Mouse (Mus musculus): ENCODE measurements around the gene Nr3c2. TPM values are rescaled to one million over a fixed set of nuclear protein-coding genes. Genes with fewer than 3 reads are reported as not detected.

The Nr3c2 gene
- polyA plus RNA-seq, 1 experiment from 2014 or later = 2.5 TPM

DNA sequence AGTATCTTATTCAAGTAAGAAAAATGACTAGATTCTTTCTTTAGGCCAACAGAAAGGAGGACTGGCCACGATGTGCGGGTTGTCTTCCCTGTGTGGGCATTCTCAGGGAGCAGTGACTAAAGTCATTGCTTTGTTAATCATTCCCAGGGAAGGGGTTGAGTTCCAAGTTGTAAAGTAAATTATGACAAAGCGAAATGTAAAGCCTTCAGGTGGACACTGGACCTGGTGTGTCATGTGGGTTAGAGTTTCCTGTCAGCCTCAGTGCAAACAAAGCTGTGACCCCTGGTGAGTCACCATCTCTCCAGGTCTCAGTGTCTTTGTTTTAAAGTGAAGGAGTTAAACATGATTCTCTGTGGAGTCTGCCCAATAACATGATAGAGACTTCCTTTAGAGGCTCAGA lies 13.4 kb downstream of the Nr3c2 start:
- Histone ChIP-seq H3K4me2 (replicated peaks; ENCODE audit: low read depth) (no peak overlapping the region), H3K27ac (replicated peaks) (no peak overlapping the region), H3K36me3 (ENCODE audit: control insufficient read depth, insufficient read depth, low read length) (no peaks in the 10 kb centered on the region), H3K4me3 (ENCODE audit: low read depth, low read length) (no peak overlapping the region), H3K27me3 (ENCODE audit: control insufficient read depth, insufficient read depth, low read length) (no peaks in the 10 kb centered on the region), H3K9me3 (ENCODE audit: control insufficient read depth, low read length) (no peaks in the 10 kb centered on the region), H3K4me1 (replicated peaks; ENCODE audit: control insufficient read depth, insufficient read depth) (no peaks in the 10 kb centered on the region), H3K9ac (ENCODE audit: low read length) (no peak overlapping the region)
- ATAC-seq (ENCODE audit: low FRiP score, low TSS enrichment) (peak; percentile 93), DNase-seq (ENCODE audit: low spot score) (peak; percentile 45)
- TF ChIP-seq CTCF (IDR thresholded peaks at IDR 0.05; ENCODE audit: low read depth) = no peak
- no peak for TF ChIP-seq EP300 (optimal IDR thresholded peaks at IDR 0.05)
- WGBS = 58% methylated on average over 3 of the region's 3 CpGs

DNA sequence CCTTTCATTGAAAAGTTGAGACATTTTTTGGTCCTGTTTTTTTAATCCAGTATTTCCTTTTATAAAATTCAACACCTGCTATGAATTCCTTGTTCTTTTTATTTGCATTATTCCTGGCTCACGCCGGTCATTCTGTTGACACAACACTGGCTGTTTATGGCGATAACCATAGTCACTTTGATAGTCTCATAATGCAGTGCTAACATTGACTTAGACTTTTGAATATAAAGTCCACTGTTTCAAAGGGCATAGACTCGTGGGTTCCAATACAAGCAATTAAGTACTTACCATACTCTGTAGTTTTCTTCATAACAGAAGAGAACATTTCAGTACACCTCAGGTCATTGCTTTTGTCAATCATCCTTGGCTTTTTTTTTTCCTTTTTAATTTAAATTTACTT lies 14.0 kb downstream of the Nr3c2 start:
- no peak overlapping the region for H3K9ac ChIP-seq (ENCODE audit: low read length)
- H3K4me3 ChIP-seq (ENCODE audit: low read depth, low read length) = no peak overlapping the region
- WGBS = 53% methylated on average over 4 of the region's 4 CpGs
- no peak overlapping the region for H3K27ac ChIP-seq (replicated peaks)
- no peak overlapping the region for H3K4me2 ChIP-seq (replicated peaks; ENCODE audit: low read depth)
- H3K36me3 ChIP-seq (ENCODE audit: control insufficient read depth, insufficient read depth, low read length) = no peaks in the 10 kb centered on the region
- no peaks in the 10 kb centered on the region for H3K27me3 ChIP-seq (ENCODE audit: control insufficient read depth, insufficient read depth, low read length)
- peak; percentile 29 for DNase-seq (ENCODE audit: low spot score)
- no peaks in the 10 kb centered on the region for H3K4me1 ChIP-seq (replicated peaks; ENCODE audit: control insufficient read depth, insufficient read depth)
- TF ChIP-seq EP300 (optimal IDR thresholded peaks at IDR 0.05) = no peak
- TF ChIP-seq CTCF (IDR thresholded peaks at IDR 0.05; ENCODE audit: low read depth) = no peak
- no peaks in the 10 kb centered on the region for H3K9me3 ChIP-seq (ENCODE audit: control insufficient read depth, low read length)
- ATAC-seq (ENCODE audit: low FRiP score, low TSS enrichment) = peak; percentile 90

DNA sequence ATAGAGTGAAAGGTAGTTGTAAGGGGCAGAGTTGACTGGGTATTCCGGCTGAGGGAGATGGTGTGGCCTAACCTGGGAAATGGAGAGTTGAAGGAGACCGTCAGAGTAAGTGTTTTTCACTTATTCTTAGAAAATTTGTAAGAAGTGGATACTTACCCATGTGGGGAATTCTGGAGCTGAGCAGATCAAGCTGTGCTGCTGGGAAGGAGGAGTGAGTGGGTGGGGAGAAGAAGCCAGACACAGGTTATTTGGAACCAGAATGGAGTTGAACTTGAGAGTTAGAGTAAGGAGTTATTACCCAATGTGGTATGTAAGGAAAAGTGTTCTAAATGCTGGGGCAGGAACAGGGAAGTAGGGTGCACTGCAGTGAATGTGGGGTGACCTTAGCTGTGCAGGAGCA lies 16.0 kb downstream of the Nr3c2 start:
- no peak for DNase-seq (ENCODE audit: low spot score)
- Histone ChIP-seq H3K36me3 (ENCODE audit: control insufficient read depth, insufficient read depth, low read length) (no peaks in the 10 kb centered on the region), H3K9me3 (ENCODE audit: control insufficient read depth, low read length) (no peaks in the 10 kb centered on the region), H3K4me2 (replicated peaks; ENCODE audit: low read depth) (no peak overlapping the region), H3K27ac (replicated peaks) (no peak overlapping the region), H3K9ac (ENCODE audit: low read length) (no peak overlapping the region), H3K4me1 (replicated peaks; ENCODE audit: control insufficient read depth, insufficient read depth) (no peaks in the 10 kb centered on the region), H3K27me3 (ENCODE audit: control insufficient read depth, insufficient read depth, low read length) (no peaks in the 10 kb centered on the region), H3K4me3 (ENCODE audit: low read depth, low read length) (no peak overlapping the region)
- no peak for ATAC-seq (ENCODE audit: low FRiP score, low TSS enrichment)
- whole genome bisulfite sequencing = 91% methylated on average over 2 of the region's 2 CpGs
- TF ChIP-seq EP300 (optimal IDR thresholded peaks at IDR 0.05) = no peak
- no peak for TF ChIP-seq CTCF (IDR thresholded peaks at IDR 0.05; ENCODE audit: low read depth)

DNA sequence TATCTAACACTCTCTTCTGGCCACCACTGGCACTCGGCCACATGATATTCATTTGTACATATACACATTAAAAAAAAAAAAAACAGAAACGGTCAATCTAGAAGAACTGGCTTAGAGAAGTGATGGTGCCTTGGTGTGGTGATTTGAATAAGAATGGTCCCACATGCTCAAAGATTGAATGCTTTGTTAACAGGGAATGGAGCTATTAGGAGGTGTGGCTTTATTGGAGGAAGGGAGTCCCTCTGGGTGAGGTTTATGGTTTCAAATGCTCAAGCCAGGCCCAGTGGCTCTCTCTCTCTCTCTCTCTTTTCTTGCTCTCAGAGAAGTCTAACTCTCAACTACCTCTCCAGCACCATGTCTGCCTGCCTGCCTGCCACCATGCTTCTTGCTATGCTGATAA lies 20.3 kb downstream of the Nr3c2 start:
- H3K36me3 ChIP-seq (ENCODE audit: control insufficient read depth, insufficient read depth, low read length) = no peaks in the 10 kb centered on the region

DNA sequence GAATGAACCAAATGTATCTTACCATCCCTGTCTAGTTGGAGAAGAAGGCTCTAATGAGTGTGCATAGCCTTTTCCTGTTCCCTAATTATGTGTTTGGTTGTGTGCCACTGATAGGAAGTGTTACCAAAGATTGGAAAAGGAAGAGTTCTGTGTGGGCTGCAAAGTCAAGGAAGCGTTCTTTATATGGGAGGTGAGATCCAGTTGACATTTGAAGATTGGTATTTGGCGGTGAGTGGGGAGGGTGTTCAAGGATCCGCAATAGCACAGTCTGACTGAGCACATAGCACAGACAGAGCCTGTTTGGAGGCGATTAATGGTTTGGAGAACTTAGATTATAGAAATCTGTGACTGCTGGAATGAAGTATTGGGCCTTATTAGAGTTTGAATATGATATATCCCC lies 24.9 kb downstream of the Nr3c2 start:
- 89% methylated on average over 4 of the region's 4 CpGs for WGBS

More for the DNA sequence above, 20.3 kb downstream of the Nr3c2 start:
- H3K4me3 ChIP-seq (ENCODE audit: low read depth, low read length) = no peak overlapping the region
- no peaks in the 10 kb centered on the region for H3K4me1 ChIP-seq (replicated peaks; ENCODE audit: control insufficient read depth, insufficient read depth)
- H3K9me3 ChIP-seq (ENCODE audit: control insufficient read depth, low read length) = no peaks in the 10 kb centered on the region
- no peaks in the 10 kb centered on the region for H3K27me3 ChIP-seq (ENCODE audit: control insufficient read depth, insufficient read depth, low read length)
- no peak overlapping the region for H3K27ac ChIP-seq (replicated peaks)
- no peak overlapping the region for H3K9ac ChIP-seq (ENCODE audit: low read length)
- H3K4me2 ChIP-seq (replicated peaks; ENCODE audit: low read depth) = no peak overlapping the region
- WGBS = 82% methylated on average over 2 of the region's 2 CpGs
- DNase-seq (ENCODE audit: low spot score) = no peak
- TF ChIP-seq EP300 (optimal IDR thresholded peaks at IDR 0.05) (no peak), CTCF (IDR thresholded peaks at IDR 0.05; ENCODE audit: low read depth) (no peak)
- no peak for ATAC-seq (ENCODE audit: low FRiP score, low TSS enrichment)

DNA sequence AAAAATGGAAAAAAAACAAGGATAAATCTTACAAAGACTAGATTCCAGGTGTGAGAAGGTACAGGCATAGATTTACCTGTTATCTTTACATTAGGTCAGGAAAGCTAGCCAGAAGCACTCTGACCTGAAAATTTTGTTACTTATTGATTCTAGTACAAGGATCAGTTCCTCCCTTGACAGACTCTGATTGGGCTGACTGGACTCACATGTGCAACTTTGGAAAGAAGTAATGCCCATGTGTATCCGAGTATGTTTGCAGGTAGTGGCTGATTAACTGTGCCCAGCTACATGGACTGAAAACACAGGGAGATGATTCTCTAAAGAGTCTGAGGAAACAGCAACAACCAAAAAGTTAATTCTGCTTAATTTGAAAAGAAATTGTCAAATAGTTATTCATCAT lies 29.1 kb downstream of the Nr3c2 start:
- TF ChIP-seq EP300 (optimal IDR thresholded peaks at IDR 0.05) (no peak), CTCF (IDR thresholded peaks at IDR 0.05; ENCODE audit: low read depth) (no peak)
- H3K9ac ChIP-seq (ENCODE audit: low read length) = no peak overlapping the region
- no peak overlapping the region for H3K27ac ChIP-seq (replicated peaks)
- no peaks in the 10 kb centered on the region for H3K36me3 ChIP-seq (ENCODE audit: control insufficient read depth, insufficient read depth, low read length)
- 87% methylated on average over 1 of the region's 1 CpGs for WGBS
- H3K4me1 ChIP-seq (replicated peaks; ENCODE audit: control insufficient read depth, insufficient read depth) = no peaks in the 10 kb centered on the region
- no peak overlapping the region for H3K4me3 ChIP-seq (ENCODE audit: low read depth, low read length)
- H3K27me3 ChIP-seq (ENCODE audit: control insufficient read depth, insufficient read depth, low read length) = no peaks in the 10 kb centered on the region
- H3K4me2 ChIP-seq (replicated peaks; ENCODE audit: low read depth) = no peak overlapping the region
- H3K9me3 ChIP-seq (ENCODE audit: control insufficient read depth, low read length) = no peaks in the 10 kb centered on the region
- DNase-seq (ENCODE audit: low spot score) = no peak
- no peak for ATAC-seq (ENCODE audit: low FRiP score, low TSS enrichment)

More for the DNA sequence above, 24.9 kb downstream of the Nr3c2 start:
- Histone ChIP-seq H3K9me3 (ENCODE audit: control insufficient read depth, low read length) (no peaks in the 10 kb centered on the region), H3K4me3 (ENCODE audit: low read depth, low read length) (no peak overlapping the region), H3K27ac (replicated peaks) (no peak overlapping the region), H3K27me3 (ENCODE audit: control insufficient read depth, insufficient read depth, low read length) (no peaks in the 10 kb centered on the region), H3K36me3 (ENCODE audit: control insufficient read depth, insufficient read depth, low read length) (no peaks in the 10 kb centered on the region), H3K4me2 (replicated peaks; ENCODE audit: low read depth) (no peak overlapping the region), H3K9ac (ENCODE audit: low read length) (no peak overlapping the region), H3K4me1 (replicated peaks; ENCODE audit: control insufficient read depth, insufficient read depth) (no peaks in the 10 kb centered on the region)
- no peak for ATAC-seq (ENCODE audit: low FRiP score, low TSS enrichment)
- TF ChIP-seq CTCF (IDR thresholded peaks at IDR 0.05; ENCODE audit: low read depth) (no peak), EP300 (optimal IDR thresholded peaks at IDR 0.05) (no peak)
- no peak for DNase-seq (ENCODE audit: low spot score)
